Mouse (Mus musculus) liver, postnatal 0 days (tissue): Measurements from ENCODE around the gene Ski.

Experiments used
- CTCF ChIP-seq: sonication (generic); IDR thresholded peaks from 2 replicates; pipeline ENCODE4 v1.5.1; 2016; ENCODE audit warnings: antibody characterized with exemption, low read depth
- EP300 ChIP-seq: IDR thresholded peaks from 2 replicates; pipeline ENCODE4 v1.6.1; 2016; ENCODE audit warnings: antibody characterized with exemption, low read depth, mild to moderate bottlenecking

DNA sequence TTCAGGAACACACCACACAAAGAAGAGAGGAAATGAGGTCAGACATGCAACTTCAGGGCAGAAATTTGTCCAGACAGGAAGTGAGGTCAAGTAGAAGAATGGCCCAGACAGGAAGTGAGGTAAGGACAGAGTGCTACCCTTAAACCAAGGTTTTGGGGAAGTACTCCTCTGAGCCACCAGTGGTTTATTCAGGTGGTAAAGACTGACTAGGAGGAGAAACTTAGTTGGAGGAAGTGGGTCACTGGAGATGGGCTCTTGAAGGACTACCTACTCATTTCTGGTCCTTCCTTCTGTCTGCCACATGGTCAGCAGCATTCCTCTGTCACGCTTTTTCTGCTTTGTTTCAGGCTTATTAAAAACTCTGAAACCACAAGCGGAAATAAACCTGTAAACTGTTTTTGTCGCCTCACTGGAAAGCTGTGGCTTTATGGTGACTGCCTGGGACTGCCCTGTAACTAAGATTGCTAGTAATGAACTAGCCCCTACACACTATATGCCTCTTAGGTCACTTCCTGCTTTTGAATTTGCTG, 21.5 kb downstream of the Ski start:
- TF ChIP-seq CTCF = no peak
- no peak for TF ChIP-seq EP300
